Comparison of ENCODE assay signal across 19 mouse cellular contexts in the genomic region with DNA sequence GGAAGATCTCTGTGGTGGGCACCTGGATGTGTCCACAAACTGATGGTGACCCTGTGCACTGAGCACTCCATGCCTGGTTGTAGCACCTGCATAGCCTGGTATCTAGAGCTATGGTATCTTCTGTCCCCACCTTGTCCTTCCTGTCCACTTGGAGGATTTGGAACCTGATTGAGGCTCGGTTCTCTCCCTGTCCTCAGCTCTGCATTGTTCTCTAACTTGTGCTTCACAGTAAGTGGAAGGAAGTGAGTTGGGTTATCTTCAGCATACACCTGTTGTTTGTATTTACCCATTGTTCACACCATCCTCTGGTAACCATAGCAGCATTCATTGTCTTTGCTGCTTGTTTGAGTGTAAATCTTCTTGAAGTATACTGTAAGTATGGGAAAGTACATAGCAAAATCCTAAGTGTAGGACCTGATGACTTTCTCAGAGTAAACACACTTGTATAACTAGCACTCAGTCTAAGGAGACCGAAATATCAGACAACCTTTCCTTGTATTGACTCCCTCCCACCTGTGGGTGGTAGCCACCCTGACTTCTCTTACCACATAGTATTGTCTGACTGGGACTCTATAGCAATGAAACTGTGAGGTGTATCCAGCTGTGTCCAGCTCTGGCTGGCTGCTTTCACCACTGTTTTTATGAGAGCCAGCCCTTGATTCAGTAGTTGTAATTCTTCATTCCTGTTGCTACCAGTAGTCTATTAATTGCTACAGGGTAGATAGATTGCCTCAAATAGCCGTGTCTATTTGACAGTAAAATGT.
DNase-seq lines count a peak whose midpoint lies in the region; ATAC-seq and TF ChIP-seq lines count a peak whose summit lies in the region.
"Had no signal": no experiment of that assay in that cellular context is flagged by ENCODE, and none has a peak within 500 bp of the region (broad histone marks: within the 10 kb centered on the region; RNA-seq: fewer than 3 reads in every experiment).

No protein-coding gene starts in this region.

- no peak overlapping the region for H3K4me2 ChIP-seq in lung, embryonic 16.5 days (ENCODE audit: low read depth, low read length)
- H3K4me2 ChIP-seq: heart, embryonic 15.5 days; limb, embryonic 13.5 days had no signal

- DNase-seq in heart, adult 2 months, result no peak
- DNase-seq in heart, postnatal 14 days, result no peak
- DNase-seq in lung, postnatal 14 days, result no peak
- DNase-seq in kidney, adult 2 months, result peak; percentile 32
- DNase-seq in kidney, postnatal 14 days, result peak; percentile 14
- DNase-seq in cerebellum, postnatal 14 days, result no peak
- DNase-seq: adrenal gland, postnatal 25 days; cerebellum, adult 11-12 months; cerebellum, postnatal 25 days; embryo, embryonic 11 days; thymus, postnatal 14 days had no signal

- peaks cover 5% of the 10 kb centered on the region for H3K36me3 ChIP-seq in heart, adult 2 months (ENCODE audit: control insufficient read depth, insufficient read depth, low read length)
- no peaks in the 10 kb centered on the region for H3K36me3 ChIP-seq in lung, embryonic 16.5 days (ENCODE audit: control insufficient read depth, insufficient read depth, low read length)
- no peaks in the 10 kb centered on the region for H3K36me3 ChIP-seq in kidney, adult 2 months (ENCODE audit: control insufficient read depth, insufficient read depth, low read length)

- H3K4me1 ChIP-seq in heart, adult 2 months (ENCODE audit: control insufficient read depth, insufficient read depth, low read length), result peaks cover 3% of the 10 kb centered on the region
- H3K4me1 ChIP-seq in lung, embryonic 16.5 days (replicated peaks; ENCODE audit: control insufficient read depth, insufficient read depth, low read length), result no peaks in the 10 kb centered on the region
- H3K4me1 ChIP-seq in kidney, adult 2 months (ENCODE audit: control insufficient read depth, insufficient read depth, low read length), result no peaks in the 10 kb centered on the region
- H3K4me1 ChIP-seq: heart, embryonic 15.5 days; limb, embryonic 13.5 days; midbrain, embryonic 10.5 days had no signal

- WGBS in heart, adult 2 months, result 57% methylated on average over 3 of the region's 3 CpGs
- 61% methylated on average over 3 of the region's 3 CpGs for WGBS in lung, embryonic 16.5 days
- 67% methylated on average over 3 of the region's 3 CpGs for WGBS in kidney, adult 2 months

- H3K9me3 ChIP-seq in lung, embryonic 16.5 days (ENCODE audit: control insufficient read depth, low read length), result no peaks in the 10 kb centered on the region
- H3K9me3 ChIP-seq: heart, embryonic 15.5 days; limb, embryonic 13.5 days; midbrain, embryonic 10.5 days had no signal

- peak; percentile 31; the same call in 1 of the 2 replicates for ATAC-seq in lung, embryonic 16.5 days (ENCODE audit: low read depth)
- ATAC-seq: forebrain, embryonic 16.5 days; inflammation-experienced regulatory T-cells, adult 6 months had no signal

- no peak overlapping the region for H3K9ac ChIP-seq in heart, adult 2 months (ENCODE audit: low read depth, low read length)
- H3K9ac ChIP-seq in lung, embryonic 16.5 days (ENCODE audit: low read length), result no peak overlapping the region
- H3K9ac ChIP-seq: heart, embryonic 15.5 days; limb, embryonic 13.5 days; liver, embryonic 14.5 days had no signal

- H3K27me3 ChIP-seq in heart, adult 2 months (ENCODE audit: control insufficient read depth, insufficient read depth, low read length), result no peaks in the 10 kb centered on the region
- no peaks in the 10 kb centered on the region for H3K27me3 ChIP-seq in lung, embryonic 16.5 days (ENCODE audit: control insufficient read depth, insufficient read depth, low read depth, low read length)
- no peaks in the 10 kb centered on the region for H3K27me3 ChIP-seq in kidney, adult 2 months (replicated peaks; ENCODE audit: control insufficient read depth, insufficient read depth, low read length)
- H3K27me3 ChIP-seq: heart, embryonic 15.5 days; limb, embryonic 13.5 days had no signal

- no peak for TF ChIP-seq CTCF in heart, adult 2 months (IDR thresholded peaks at IDR 0.05)
- no peak for TF ChIP-seq CTCF in kidney, adult 2 months (conservative IDR thresholded peaks at IDR 0.05; ENCODE audit: insufficient read depth, insufficient read length, low read depth, low read length)

- H3K27ac ChIP-seq in heart, adult 2 months, result peak overlapping the region; percentile 29
- H3K27ac ChIP-seq in lung, embryonic 16.5 days (ENCODE audit: low read length), result no peak overlapping the region
- H3K27ac ChIP-seq in kidney, adult 2 months (ENCODE audit: insufficient read depth, low read depth, low read length), result no peak overlapping the region
- H3K27ac ChIP-seq: heart, embryonic 15.5 days; limb, embryonic 13.5 days; liver, embryonic 14.5 days; macrophage; midbrain, embryonic 10.5 days had no signal

- intact Hi-C loops in heart, adult 2 months (cut with DNase I), result no loop called here
- intact Hi-C loops in heart, postnatal 14 days (cut with DNase I), result no loop called here

- H3K79me2 ChIP-seq in heart, adult 2 months (replicated peaks; ENCODE audit: control insufficient read depth, insufficient read depth, low read length), result no peaks in the 10 kb centered on the region

- TF ChIP-seq EP300 in heart, adult 2 months (IDR thresholded peaks at IDR 0.05; ENCODE audit: insufficient read depth, low read depth, low read length), result no peak

- H3K4me3 ChIP-seq in heart, adult 2 months, result no peak overlapping the region
- H3K4me3 ChIP-seq in lung, embryonic 16.5 days (ENCODE audit: low read length), result no peak overlapping the region
- no peak overlapping the region for H3K4me3 ChIP-seq in kidney, adult 2 months (ENCODE audit: insufficient read depth, low read depth, low read length)
- H3K4me3 ChIP-seq: heart, embryonic 15.5 days; limb, embryonic 13.5 days; midbrain, embryonic 10.5 days had no signal

- no peak for TF ChIP-seq POLR2A in heart, adult 2 months (IDR thresholded peaks at IDR 0.05; ENCODE audit: insufficient read depth, low read depth, low read length)
- no peak for TF ChIP-seq POLR2A in kidney, adult 2 months (IDR thresholded peaks at IDR 0.05; ENCODE audit: low read depth, low read length)

Comparison
In these comparisons a context has a peak if more than half of its experiments do, and no peak if none do; other contexts are left out.
1. DNase-seq: peak in kidney, adult 2 months (single experiment) and kidney, postnatal 14 days (single experiment); none in heart, adult 2 months (0 of 2), heart, postnatal 14 days (0 of 2), lung, postnatal 14 days (single experiment) and cerebellum, postnatal 14 days (0 of 2).